Mouse (Mus musculus) spleen, postnatal 0 days (tissue): Measurements from ENCODE around the gene Ksr1. TPM values are rescaled to one million over a fixed set of nuclear protein-coding genes. Genes with fewer than 3 reads are reported as not detected.

Experiments used
- polyA plus RNA-seq: library from polyadenylated mRNA; unstranded; fragments of >200 nt; fragmentation: Nextera tagmentation; extraction: Ambion mirVana; gene quantifications from 2 replicates; pipeline ENCODE4 v1.2.1, GENCODE M21; 2015

Gene Ksr1
- polyA plus RNA-seq, result 2.5 and 2.8 TPM in 2 replicates

DNA sequence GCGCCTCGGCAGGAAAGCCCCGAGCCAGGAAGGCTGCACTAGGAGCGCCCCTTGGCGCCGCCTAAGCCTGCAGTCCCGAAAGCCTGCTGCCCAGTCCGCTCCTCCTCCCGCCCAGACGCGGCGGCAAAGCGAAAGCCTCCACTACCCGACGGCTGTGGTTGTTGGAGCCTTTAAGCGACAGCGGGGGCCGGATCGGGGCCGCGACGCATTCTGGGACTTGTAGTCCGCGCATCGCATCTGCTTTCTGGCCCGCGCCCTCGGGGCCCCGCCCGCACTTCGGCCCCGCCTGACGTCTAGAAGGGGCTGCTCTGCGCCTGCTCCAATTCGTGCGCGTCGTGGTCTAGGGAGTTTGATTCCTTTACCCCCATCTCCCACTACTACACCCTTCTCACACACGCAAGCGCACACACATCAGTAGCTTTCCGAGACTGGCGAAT is at the start of gene Ksr1:
TSS of gene Ksr1 (minus strand) at position 77 of the 437 bp plus-strand sequence.

GRCm38 (mm10) chr11:78984483-78985177 is 161.6 kb downstream of the Ksr1 start, which contains the start of gene Lgals9:
Gene Lgals9, minus strand, starts transcription at chr11:78984946.

Other genes starting within 250 kb of the Ksr1 start
- 0.48 and 0.51 TPM in 2 replicates for gene Nos2, start 225.6 kb downstream of the Ksr1 start, polyA plus RNA-seq
- gene Lgals9, start 161.5 kb downstream of the Ksr1 start, polyA plus RNA-seq, result 145 and 175 TPM in 2 replicates
- gene Wsb1, start 108.3 kb upstream of the Ksr1 start, polyA plus RNA-seq, result 65.1 and 80.9 TPM in 2 replicates
- not detected in 2 replicates for gene Gm9964, start 150.5 kb upstream of the Ksr1 start, polyA plus RNA-seq
- 4.6 and 5.2 TPM in 2 replicates for gene Nf1, start 193.3 kb upstream of the Ksr1 start, polyA plus RNA-seq